Mouse (Mus musculus) adrenal gland, adult 10 weeks (tissue): Measurements from ENCODE around the gene Thada. TPM values are rescaled to one million over a fixed set of nuclear protein-coding genes. Genes with fewer than 3 reads are reported as not detected.

Experiments used
- polyA plus RNA-seq: library from polyadenylated mRNA; stranded (reverse); fragments of 350-450 nt; fragmentation: Illumina TruSeq; extraction: RNeasy Lipid Tissue Mini Kit (QIAGEN cat#74804); gene quantifications from one replicate; pipeline ENCODE4 v1.2.3, GENCODE M21; 2014; ENCODE audit warnings: low read depth, low replicate concordance

The Thada gene
- polyA plus RNA-seq, result 13.0 TPM

DNA sequence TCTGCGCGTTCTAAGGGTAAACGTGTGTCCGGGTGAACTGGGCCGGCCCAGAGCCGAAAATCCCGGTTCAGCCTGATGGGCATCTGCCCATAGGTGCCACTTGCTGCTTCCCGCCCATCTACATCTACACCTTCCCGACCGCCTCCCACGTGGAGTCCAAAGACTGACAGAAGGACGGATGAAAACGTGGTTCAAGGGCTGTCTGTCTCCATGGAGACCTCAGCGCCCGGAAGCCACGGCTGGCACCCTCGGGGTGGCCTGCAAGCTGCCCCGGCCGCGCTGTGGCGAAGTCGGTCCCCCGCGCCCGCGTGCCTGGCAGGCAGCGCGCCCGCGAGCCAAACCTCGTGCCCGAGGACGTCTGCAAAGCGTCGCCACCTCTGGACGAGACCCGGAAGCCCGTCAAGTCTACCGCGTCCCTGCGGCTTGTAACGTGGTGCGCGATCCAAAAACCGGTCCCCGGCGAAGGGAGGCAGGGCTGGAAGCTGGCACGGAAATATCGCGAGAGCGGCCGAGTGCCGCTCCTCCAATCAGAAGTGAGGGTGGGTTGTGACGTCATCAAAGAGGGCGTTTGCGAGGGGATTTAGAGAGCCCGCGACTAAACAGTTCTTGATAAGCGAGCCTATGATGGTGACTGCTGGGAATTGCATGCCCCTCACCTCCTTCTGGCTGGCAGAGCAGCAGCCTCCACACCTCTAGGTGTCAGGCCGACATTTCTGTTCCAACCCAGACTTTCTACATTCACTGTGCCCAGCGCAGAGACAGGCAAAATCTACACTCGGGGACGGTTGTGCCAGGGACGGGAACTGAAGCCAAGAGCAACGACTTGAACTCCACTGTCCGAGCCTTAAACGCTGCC is at the start of gene Thada:
Gene Thada, minus strand, starts transcription at position 453 of the 856 bp plus-strand sequence.

DNA sequence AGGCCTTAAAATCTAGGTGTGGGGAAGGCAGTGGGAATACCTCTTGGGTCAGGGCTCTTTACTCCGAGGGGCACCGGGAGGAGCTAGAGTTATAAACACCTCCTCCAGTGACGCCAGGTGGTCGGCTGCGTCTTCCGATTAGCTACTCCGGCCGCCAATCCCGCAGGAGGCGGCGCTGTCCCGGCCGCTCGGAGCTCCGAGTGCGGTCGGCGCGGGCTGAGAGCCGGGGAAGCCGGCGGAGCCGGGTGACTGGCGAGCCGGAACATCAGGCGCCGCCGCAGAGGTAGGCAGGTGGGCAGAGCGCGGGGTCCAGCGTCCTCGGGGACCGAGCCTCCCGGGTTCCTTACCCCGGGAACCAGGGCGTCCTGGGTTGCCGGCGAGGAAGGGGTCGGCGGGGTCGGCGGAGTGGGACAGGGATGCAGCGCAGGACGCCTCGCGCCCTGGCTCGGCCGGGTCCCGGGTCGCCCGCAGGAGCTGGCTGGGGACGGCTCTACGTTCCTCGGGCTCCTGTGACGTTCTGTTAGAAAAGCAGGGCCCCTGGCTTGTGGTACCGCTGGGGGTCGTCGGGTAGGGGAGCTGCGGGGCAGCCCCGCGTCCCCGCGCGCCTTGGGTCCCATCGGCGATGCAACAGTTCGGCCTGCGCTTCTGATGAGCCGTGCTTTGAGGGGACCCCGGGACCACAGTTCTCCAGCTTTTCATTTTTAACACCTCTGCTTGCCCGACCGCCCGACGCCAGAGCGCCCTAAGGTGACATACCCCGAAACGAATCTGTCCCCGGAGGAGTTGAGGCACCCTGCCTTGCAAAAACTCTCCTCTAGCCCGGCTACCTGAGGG is 45.9 kb upstream of the Thada start, which contains the start of gene Plekhh2:
Gene Plekhh2, plus strand, starts transcription at position 214 of the 834 bp plus-strand sequence.

DNA sequence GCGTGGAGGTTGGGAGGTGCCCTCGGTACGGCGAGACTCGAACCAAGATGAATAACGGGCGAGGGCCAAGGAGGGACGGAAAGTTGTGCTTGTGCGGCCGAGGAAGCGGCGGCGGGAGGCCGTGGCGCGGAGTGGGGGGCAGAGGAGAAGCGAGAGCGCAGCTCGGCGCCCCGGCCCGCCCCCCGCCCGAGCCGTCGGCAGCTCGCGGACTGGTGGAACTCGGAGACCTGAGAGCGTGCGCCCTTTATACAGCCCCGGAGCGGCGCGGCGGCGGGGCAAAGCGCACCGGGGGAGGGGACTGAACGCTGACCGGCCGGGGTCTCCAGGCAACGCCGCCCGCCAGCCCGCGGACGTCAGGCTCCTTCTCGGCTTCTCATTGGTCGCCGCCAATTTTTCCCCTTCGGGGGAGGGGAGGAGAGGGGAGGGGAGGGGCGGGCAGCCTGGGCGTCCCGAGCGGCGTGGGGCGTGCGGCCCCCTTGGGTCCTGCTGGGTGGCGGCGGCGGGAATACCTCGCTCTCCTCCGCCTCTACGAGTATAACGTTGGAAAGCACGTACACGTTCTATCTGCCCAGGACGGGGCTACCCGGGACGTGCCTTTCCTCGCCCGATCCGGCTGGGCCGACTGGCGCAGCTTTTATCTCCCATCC is 278.2 kb downstream of the Thada start, which contains the start of gene Zfp36l2:
Gene Zfp36l2, minus strand, starts transcription at position 221 of the 647 bp plus-strand sequence.

Other genes with a start within 250 kb of the Thada start
- gene Plekhh2, start 45.7 kb upstream of the Thada start, polyA plus RNA-seq, result 2.3 TPM
- 21.1 TPM for gene Dync2li1, start 160.3 kb upstream of the Thada start, polyA plus RNA-seq
- not detected for gene Abcg8, start 210.1 kb upstream of the Thada start, polyA plus RNA-seq
- gene Abcg5, start 216.8 kb upstream of the Thada start, polyA plus RNA-seq, result not detected